Mouse (Mus musculus): ENCODE data around the gene Rnf103. TPM values are rescaled to one million over a fixed set of nuclear protein-coding genes. Genes with fewer than 3 reads are reported as not detected.

The Rnf103 gene
- polyA plus RNA-seq, 1 experiment from 2014 or later = 27.3 TPM

DNA sequence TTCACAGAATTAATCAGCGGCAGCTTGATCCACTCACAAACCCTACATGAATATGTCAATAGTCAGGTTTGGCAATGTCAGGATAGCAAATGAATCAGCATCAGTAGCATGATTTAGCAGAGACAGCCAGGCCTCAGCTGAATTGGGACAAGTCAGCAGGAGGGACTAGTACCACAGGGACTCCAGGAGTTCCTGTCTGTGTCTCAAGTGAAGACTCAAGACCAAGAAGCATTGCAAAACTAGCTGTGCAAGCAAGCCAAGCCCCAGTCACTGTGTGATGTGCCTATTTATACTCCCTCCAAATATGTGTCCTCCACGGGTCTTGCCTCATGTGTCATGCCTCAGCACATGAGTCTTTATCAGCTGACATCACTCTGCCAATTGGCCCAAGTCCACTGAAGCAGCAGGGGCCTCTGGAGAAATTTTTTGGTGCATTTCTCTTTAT lies 61.8 kb downstream of the Rnf103 start:
- no peak overlapping the region for H3K4me3 ChIP-seq
- no peaks in the 10 kb centered on the region for H3K4me1 ChIP-seq
- H3K4me2 ChIP-seq (replicated peaks) = no peak overlapping the region
- peaks cover 2% of the 10 kb centered on the region; the same call in 1 of the 2 replicates for H3K36me3 ChIP-seq
- H3K9me3 ChIP-seq = no peaks in the 10 kb centered on the region
- H3K9ac ChIP-seq (replicated peaks) = no peak overlapping the region
- H3K27ac ChIP-seq (replicated peaks) = no peak overlapping the region
- H3K27me3 ChIP-seq = no peaks in the 10 kb centered on the region
- WGBS = 96% methylated on average over 2 of the region's 2 CpGs
- no peak for ATAC-seq (replicated peaks)

DNA sequence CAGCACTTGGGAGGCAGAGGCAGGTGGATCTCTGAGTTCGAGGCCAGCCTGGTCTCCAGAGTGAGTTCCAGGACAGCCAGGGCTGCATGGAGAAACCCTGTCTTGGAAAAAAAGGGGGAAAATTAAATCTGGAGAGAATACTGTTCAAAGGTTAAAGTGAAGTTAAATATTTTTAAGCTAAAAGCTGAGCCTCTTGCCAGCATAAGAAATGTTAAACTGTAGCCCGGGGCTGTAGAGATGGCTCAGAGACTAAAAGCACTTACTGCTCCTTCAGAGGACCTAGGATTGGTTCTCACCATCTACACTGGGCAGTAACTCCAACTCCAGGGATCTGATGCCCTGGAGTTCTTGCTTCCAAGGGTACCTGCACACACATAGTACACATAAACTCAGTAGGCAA lies 63.1 kb downstream of the Rnf103 start:
- no peak overlapping the region for H3K4me2 ChIP-seq (replicated peaks)
- H3K9ac ChIP-seq (replicated peaks) = no peak overlapping the region
- H3K4me1 ChIP-seq = no peaks in the 10 kb centered on the region
- H3K27ac ChIP-seq (replicated peaks) = no peak overlapping the region
- no peaks in the 10 kb centered on the region for H3K9me3 ChIP-seq
- H3K27me3 ChIP-seq = no peaks in the 10 kb centered on the region
- no peak overlapping the region for H3K4me3 ChIP-seq
- 88% methylated on average over 2 of the region's 2 CpGs for WGBS
- ATAC-seq (replicated peaks) = no peak
- peaks cover 8% of the 10 kb centered on the region for H3K36me3 ChIP-seq

Other genes with a start within 250 kb of the Rnf103 start
- 20.5 and 21.3 TPM in 2 replicates for gene Krcc1, start 222.2 kb upstream of the Rnf103 start, polyA plus RNA-seq (2015; fragmentation: Nextera tagmentation; extraction: Ambion mirVana)
- gene Smyd1, start 171.7 kb upstream of the Rnf103 start, polyA plus RNA-seq (2015; fragmentation: Nextera tagmentation; extraction: Ambion mirVana) = 0.15 and 0.26 TPM in 2 replicates
- gene Cd8b1, start 171.1 kb upstream of the Rnf103 start, polyA plus RNA-seq (2015; fragmentation: Nextera tagmentation; extraction: Ambion mirVana) = not detected in 2 replicates
- not detected in 2 replicates for gene Cd8a, start 120.5 kb upstream of the Rnf103 start, polyA plus RNA-seq (2015; fragmentation: Nextera tagmentation; extraction: Ambion mirVana)
- 9.4 and 9.9 TPM in 2 replicates for gene Rmnd5a, start 53.3 kb upstream of the Rnf103 start, polyA plus RNA-seq (2015; fragmentation: Nextera tagmentation; extraction: Ambion mirVana)
- 61.6 and 65.9 TPM in 2 replicates for gene Chmp3, start 49.9 kb downstream of the Rnf103 start, polyA plus RNA-seq (2015; fragmentation: Nextera tagmentation; extraction: Ambion mirVana)
- gene Kdm3a, start 139.1 kb downstream of the Rnf103 start, polyA plus RNA-seq (2015; fragmentation: Nextera tagmentation; extraction: Ambion mirVana) = 64.0 and 64.7 TPM in 2 replicates
- 182 and 188 TPM in 2 replicates for gene Reep1, start 213.7 kb downstream of the Rnf103 start, polyA plus RNA-seq (2015; fragmentation: Nextera tagmentation; extraction: Ambion mirVana)